7 mouse cellular contexts compared by ENCODE assay signal in genomic region chr12:19223996-19224395, GRCm38 (mm10).
DNase-seq lines count a peak whose midpoint lies in the region; TF ChIP-seq lines count a peak whose summit lies in the region.
"Not testable (repeated sequence)": the region's sequence is repeated elsewhere in the genome, so short reads cannot be mapped to it uniquely, and the experiment has no call there.

No protein-coding gene starts in this region.

- not testable (repeated sequence) for H3K79me2 ChIP-seq in liver, adult 2 months (ENCODE audit: control insufficient read depth, insufficient read depth, low read length)

- not testable (repeated sequence) for H3K4me3 ChIP-seq in liver, adult 2 months (ENCODE audit: insufficient read depth, low read depth, low read length)

- peak; percentile 11 for DNase-seq in 416B (ENCODE audit: low read depth)
- peak; percentile 60 for DNase-seq in ES-CJ7 (ENCODE audit: low read depth, low spot score)
- peak; percentile 15 for DNase-seq in NIH3T3 (ENCODE audit: low read depth)
- peak; percentile 64 for DNase-seq in ZHBTc4 (ENCODE audit: low read depth, low spot score)
- peak; percentile 4 for DNase-seq in adrenal gland, postnatal 14 days
- peak; percentile 5 for DNase-seq in kidney, adult 18-20 months
- peak; percentile 5 for DNase-seq in liver, adult 2 months (ENCODE audit: extremely low read depth, low read depth, low spot score)

- H3K36me3 ChIP-seq in liver, adult 2 months (ENCODE audit: control insufficient read depth, insufficient read depth, low read length): not testable (repeated sequence)

- H3K27ac ChIP-seq in liver, adult 2 months (replicated peaks; ENCODE audit: insufficient read depth, low read depth, low read length): not testable (repeated sequence)

- TF ChIP-seq CTCF in liver, adult 2 months (IDR thresholded peaks at IDR 0.05; ENCODE audit: low read depth, low read length): not testable (repeated sequence)

- WGBS in liver, adult 2 months: 76% methylated on average over 1 of the region's 1 CpGs

- not testable (repeated sequence) for H3K9ac ChIP-seq in liver, adult 2 months (ENCODE audit: low read depth, low read length)

- not testable (repeated sequence) for TF ChIP-seq POLR2A in liver, adult 2 months (IDR thresholded peaks at IDR 0.05; ENCODE audit: extremely low read depth, insufficient read depth, low read length)

- not testable (repeated sequence) for H3K27me3 ChIP-seq in liver, adult 2 months (ENCODE audit: control insufficient read depth, insufficient read depth, low read length)

- H3K4me1 ChIP-seq in liver, adult 2 months (ENCODE audit: control insufficient read depth, insufficient read depth, low read length): not testable (repeated sequence)

Comparison
In these comparisons a context has a peak if more than half of its experiments do, and no peak if none do; other contexts are left out.
1. DNase-seq: peak in every context shown above with its lines; median percentile 64 in ZHBTc4; 60 in ES-CJ7; 15 in NIH3T3; 11 in 416B; 5 in kidney, adult 18-20 months; 5 in liver, adult 2 months; 4 in adrenal gland, postnatal 14 days.